Mouse (Mus musculus) cortical plate, adult 2 months (tissue): Measurements from ENCODE around the gene Nr1h3. TPM values are rescaled to one million over a fixed set of nuclear protein-coding genes. Genes with fewer than 3 reads are reported as not detected.

Source experiments
- H3K27ac ChIP-seq: fragments of 200-500 bp; 2 replicates; pipeline ENCODE4 v1.5.1; 2012; ENCODE audit warnings: low read length, control low read depth, inconsistent platforms; ENCODE audit not compliant: insufficient read depth
- H3K4me1 ChIP-seq: fragments of 200-500 bp; 2 replicates; pipeline ENCODE4 v1.6.1; 2011; ENCODE audit warnings: low read length; ENCODE audit not compliant: control insufficient read depth, insufficient read depth
- H3K4me3 ChIP-seq: fragments of 200-500 bp; 2 replicates; pipeline ENCODE4 v1.5.1; 2011; ENCODE audit warnings: mild to moderate bottlenecking, low read length, control low read depth; ENCODE audit not compliant: insufficient read depth
- CTCF ChIP-seq: fragments of 200-500 bp; IDR thresholded peaks from 2 replicates; pipeline ENCODE4 v1.5.1; 2011; ENCODE audit warnings: mild to moderate bottlenecking, control low read depth, low read length; ENCODE audit not compliant: insufficient read depth; ENCODE audit errors: extremely low read depth
- POLR2A ChIP-seq: fragments of 200-500 bp; IDR thresholded peaks from 2 replicates; pipeline ENCODE4 v1.6.1; 2011; ENCODE audit warnings: mild to moderate bottlenecking, low read length, control low read depth; ENCODE audit not compliant: insufficient read depth; ENCODE audit errors: extremely low read depth
- polyA plus RNA-seq: library from polyadenylated mRNA; depleted of rRNA; stranded (reverse); fragments of >200 nt; gene quantifications from 2 replicates; pipeline ENCODE4 v1.2.3, GENCODE M21; 2012; rRNA removed

Nr1h3 gene
- polyA plus RNA-seq, 1 experiment, result 8.3 TPM

DNA sequence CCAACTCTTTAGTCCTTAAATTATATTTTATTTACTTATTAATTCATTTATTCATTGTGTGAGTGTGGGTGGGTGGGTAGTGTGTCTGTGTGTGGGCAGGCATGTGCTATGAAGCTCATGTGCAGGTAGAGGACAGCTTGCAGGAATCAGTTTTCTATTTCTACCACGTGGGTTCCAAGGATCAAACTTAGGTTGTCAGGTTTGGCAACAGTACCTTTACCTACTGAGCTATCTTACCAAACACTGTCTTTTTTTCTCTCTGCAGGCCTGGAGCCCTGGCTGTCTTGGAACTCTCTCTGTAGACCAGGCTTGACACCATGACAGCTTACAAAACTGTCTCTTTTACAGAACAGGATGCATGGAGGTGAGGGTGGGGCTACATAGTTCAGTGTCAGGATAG lies 51.3 kb downstream of the Nr1h3 start:
- Histone ChIP-seq H3K27ac (no peak overlapping the region), H3K4me3 (no peak overlapping the region), H3K4me1 (no peaks in the 10 kb centered on the region)
- TF ChIP-seq CTCF (no peak), POLR2A (no peak)

GRCm38 (mm10) chr2:91148101-91148500 lies 54.5 kb downstream of the Nr1h3 start:
- Histone ChIP-seq H3K4me3 (no peak overlapping the region), H3K27ac (no peak overlapping the region), H3K4me1 (no peaks in the 10 kb centered on the region)
- TF ChIP-seq CTCF, result no peak
- TF ChIP-seq POLR2A, result no peak

- no peak overlapping the region for H3K27ac ChIP-seq
- H3K4me3 ChIP-seq, result no peak overlapping the region
- no peaks in the 10 kb centered on the region for H3K4me1 ChIP-seq
- no peak for TF ChIP-seq CTCF
- no peak for TF ChIP-seq POLR2A
These were observed 59.2 kb downstream of the Nr1h3 start for GRCm38 (mm10) chr2:91143401-91143800.

- Histone ChIP-seq H3K4me1 (no peaks in the 10 kb centered on the region), H3K4me3 (no peak overlapping the region), H3K27ac (no peak overlapping the region)
- TF ChIP-seq CTCF (no peak), POLR2A (no peak)
These were observed 59.7 kb downstream of the Nr1h3 start for GRCm38 (mm10) chr2:91142920-91143319.

GRCm38 (mm10) chr2:91139764-91140163 lies 62.9 kb downstream of the Nr1h3 start:
- Histone ChIP-seq H3K4me3 (no peak overlapping the region), H3K4me1 (no peaks in the 10 kb centered on the region)
- TF ChIP-seq CTCF (no peak), POLR2A (no peak)

DNA sequence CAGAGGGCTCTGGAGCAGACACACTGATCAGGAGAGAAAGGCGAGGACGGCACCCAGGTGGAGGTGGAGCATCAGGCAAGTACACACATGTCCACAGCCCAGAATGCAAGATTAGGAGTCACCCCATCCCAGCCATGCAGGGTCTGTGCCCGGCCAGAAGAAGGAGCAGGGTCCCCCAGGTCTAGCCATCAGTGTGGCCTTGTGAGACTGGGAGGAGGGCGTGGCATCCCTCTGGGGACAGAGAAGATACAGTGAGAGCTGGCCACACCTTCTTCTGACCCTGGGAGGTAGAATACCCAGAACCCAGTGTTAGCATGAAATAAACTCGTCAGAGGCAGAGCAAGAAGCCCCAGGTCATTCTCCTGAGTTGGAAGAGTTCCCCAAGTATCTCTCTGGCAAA lies 63.3 kb downstream of the Nr1h3 start:
- Histone ChIP-seq H3K27ac (no peak overlapping the region), H3K4me1 (no peaks in the 10 kb centered on the region), H3K4me3 (no peak overlapping the region)
- no peak for TF ChIP-seq CTCF
- TF ChIP-seq POLR2A, result no peak

More at GRCm38 (mm10) chr2:91139764-91140163, 62.9 kb downstream of the Nr1h3 start:
- no peak overlapping the region for H3K27ac ChIP-seq

DNA sequence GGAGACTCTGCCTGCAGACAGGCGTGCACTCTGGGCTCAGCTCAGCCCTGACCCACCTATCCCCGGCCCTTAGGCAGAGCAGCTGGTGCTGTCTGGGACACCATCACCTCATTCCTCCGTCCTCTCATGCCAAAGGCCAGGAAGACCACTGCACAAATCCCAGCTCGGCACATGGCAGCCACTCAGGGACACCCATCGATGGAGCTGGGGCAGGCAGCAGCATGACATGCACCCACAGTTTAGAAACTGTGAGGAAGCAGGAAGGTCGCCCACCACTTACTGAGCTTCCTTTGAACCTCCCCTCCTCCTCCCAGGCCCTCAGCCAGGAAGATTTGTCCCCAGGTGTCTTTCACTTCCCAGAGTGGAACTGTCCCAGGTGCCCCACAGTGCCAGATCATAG lies 65.2 kb downstream of the Nr1h3 start:
- Histone ChIP-seq H3K4me1 (no peaks in the 10 kb centered on the region), H3K27ac (no peak overlapping the region), H3K4me3 (no peak overlapping the region)
- TF ChIP-seq CTCF (no peak), POLR2A (no peak)

GRCm38 (mm10) chr2:91136513-91137412 lies 65.9 kb downstream of the Nr1h3 start:
- no peak overlapping the region for H3K27ac ChIP-seq
- no peak overlapping the region for H3K4me3 ChIP-seq
- H3K4me1 ChIP-seq, result no peaks in the 10 kb centered on the region
- no peak for TF ChIP-seq CTCF
- TF ChIP-seq POLR2A, result no peak

Other genes starting within 250 kb of the Nr1h3 start
- gene Rapsn, start 167.2 kb downstream of the Nr1h3 start, polyA plus RNA-seq, result 0.61 and 1.9 TPM in 2 replicates
- 202 and 205 TPM in 2 replicates for gene Psmc3, start 148.8 kb downstream of the Nr1h3 start, polyA plus RNA-seq
- gene Slc39a13, start 132.4 kb downstream of the Nr1h3 start, polyA plus RNA-seq, result 51.3 and 54.7 TPM in 2 replicates
- 9.3 and 10.6 TPM in 2 replicates for gene Spi1, start 120.4 kb downstream of the Nr1h3 start, polyA plus RNA-seq
- 0.89 and 0.98 TPM in 2 replicates for gene Mybpc3, start 84.7 kb downstream of the Nr1h3 start, polyA plus RNA-seq
- gene Madd, start 19.0 kb downstream of the Nr1h3 start, polyA plus RNA-seq, result 152 and 178 TPM in 2 replicates
- gene Acp2, start 51 bp upstream of the Nr1h3 start, polyA plus RNA-seq, result 34.2 and 35.3 TPM in 2 replicates
- 37.4 and 41.3 TPM in 2 replicates for gene Ddb2, start 34.1 kb upstream of the Nr1h3 start, polyA plus RNA-seq
- gene Pacsin3, start 53.1 kb upstream of the Nr1h3 start, polyA plus RNA-seq, result 90.4 and 100 TPM in 2 replicates
- 32.7 and 34.9 TPM in 2 replicates for gene Arfgap2, start 62.1 kb upstream of the Nr1h3 start, polyA plus RNA-seq
- gene 1110051M20Rik, start 241.9 kb upstream of the Nr1h3 start, polyA plus RNA-seq, result 119 and 121 TPM in 2 replicates